Mouse (Mus musculus) hindbrain, embryonic 16.5 days (tissue): Measurements from ENCODE around the gene Map2k3. TPM values are rescaled to one million over a fixed set of nuclear protein-coding genes. Genes with fewer than 3 reads are reported as not detected.

Experiments
- ATAC-seq: fragments of 200-750 bp; cut with Nextera tagmentation; 2 replicates; pipeline ENCODE4 v1.8.0; 2017; ENCODE audit warnings: moderate TSS enrichment, moderate library complexity
- H3K27ac ChIP-seq: fragments of 300-500 bp; sonication (generic); 2 replicates; pipeline ENCODE4 v1.5.1; 2014; ENCODE audit warnings: low read depth, mild to moderate bottlenecking, control low read depth, low read length, moderate library complexity
- H3K27me3 ChIP-seq: fragments of 300-500 bp; sonication (generic); replicated peaks from 2 replicates; pipeline ENCODE4 v1.6.1; 2014; ENCODE audit warnings: low read length; ENCODE audit not compliant: control insufficient read depth, insufficient read depth
- H3K36me3 ChIP-seq: fragments of 300-500 bp; sonication (generic); 2 replicates; pipeline ENCODE4 v1.6.1; 2014; ENCODE audit warnings: mild to moderate bottlenecking, low read length, moderate library complexity, mixed read lengths; ENCODE audit not compliant: control insufficient read depth, insufficient read depth
- H3K4me1 ChIP-seq: fragments of 300-500 bp; sonication (generic); 2 replicates; pipeline ENCODE4 v1.6.1; 2014; ENCODE audit warnings: low read depth, low read length; ENCODE audit not compliant: control insufficient read depth, insufficient read depth
- H3K4me2 ChIP-seq: fragments of 300-500 bp; sonication (generic); 2 replicates; pipeline ENCODE4 v1.6.1; 2014; ENCODE audit warnings: mild to moderate bottlenecking, low read length, control low read depth, moderate library complexity
- H3K4me3 ChIP-seq: fragments of 300-500 bp; sonication (generic); 2 replicates; pipeline ENCODE4 v1.5.1; 2014; ENCODE audit warnings: mild to moderate bottlenecking, low read length, control low read depth, moderate library complexity
- H3K9ac ChIP-seq: fragments of 300-500 bp; sonication (generic); 2 replicates; pipeline ENCODE4 v1.6.1; 2014; ENCODE audit warnings: low read depth, mild to moderate bottlenecking, control low read depth, low read length, moderate library complexity
- H3K9me3 ChIP-seq: fragments of 300-500 bp; sonication (generic); 2 replicates; pipeline ENCODE4 v1.6.1; 2014; ENCODE audit warnings: mild to moderate bottlenecking, low read length, moderate library complexity; ENCODE audit not compliant: control insufficient read depth
- WGBS: fragments of 180-500 bp; shearing (Covaris S2); extraction: QIAGEN DNeasy Blood & Tissue Kit; methylation state at CpG from one replicate; pipeline ENCODE4 v1.1.7; 2014; 5-methylcytosine and 5-hydroxymethylcytosine counted together
- polyA plus RNA-seq: library from polyadenylated mRNA; unstranded; fragments of >200 nt; fragmentation: Nextera tagmentation; extraction: Ambion mirVana; gene quantifications from 2 replicates; pipeline ENCODE4 v1.2.1, GENCODE M21; 2015

The Map2k3 gene
- polyA plus RNA-seq, 1 experiment from 2014 or later = 30.1 TPM

DNA sequence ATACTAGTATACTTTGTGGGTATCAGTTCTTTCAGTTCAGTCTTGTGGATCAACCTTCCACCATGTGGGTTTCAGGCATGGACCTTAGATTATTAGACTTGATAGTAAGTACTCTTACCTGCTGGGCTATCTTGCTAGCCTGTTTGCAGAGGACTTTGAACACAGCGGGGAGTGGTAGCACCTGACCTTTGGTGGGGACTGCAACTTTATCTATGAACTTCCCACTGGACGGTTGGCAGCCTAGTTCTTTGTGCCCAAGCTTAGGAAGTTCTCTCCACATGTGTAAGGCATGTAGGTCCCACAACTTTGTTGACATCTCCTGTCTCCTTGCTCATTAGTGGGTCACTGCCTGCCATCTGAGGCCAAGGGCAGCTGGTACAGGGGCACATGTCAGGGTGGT, 3.0 kb downstream of the Map2k3 start:
- Histone ChIP-seq H3K4me2 (no peak overlapping the region), H3K9me3 (no peaks in the 10 kb centered on the region), H3K4me1 (peaks cover 23% of the 10 kb centered on the region), H3K4me3 (no peak overlapping the region), H3K27me3 (no peaks in the 10 kb centered on the region), H3K27ac (no peak overlapping the region), H3K9ac (no peak overlapping the region), H3K36me3 (no peaks in the 10 kb centered on the region)
- ATAC-seq = no peak
- WGBS = 88% methylated on average over 2 of the region's 2 CpGs

GRCm38 (mm10) chr11:60935326-60935974, 3.6 kb downstream of the Map2k3 start:
- ATAC-seq = no peak
- 80% methylated on average over 7 of the region's 7 CpGs for WGBS
- peaks cover 23% of the 10 kb centered on the region for H3K4me1 ChIP-seq

DNA sequence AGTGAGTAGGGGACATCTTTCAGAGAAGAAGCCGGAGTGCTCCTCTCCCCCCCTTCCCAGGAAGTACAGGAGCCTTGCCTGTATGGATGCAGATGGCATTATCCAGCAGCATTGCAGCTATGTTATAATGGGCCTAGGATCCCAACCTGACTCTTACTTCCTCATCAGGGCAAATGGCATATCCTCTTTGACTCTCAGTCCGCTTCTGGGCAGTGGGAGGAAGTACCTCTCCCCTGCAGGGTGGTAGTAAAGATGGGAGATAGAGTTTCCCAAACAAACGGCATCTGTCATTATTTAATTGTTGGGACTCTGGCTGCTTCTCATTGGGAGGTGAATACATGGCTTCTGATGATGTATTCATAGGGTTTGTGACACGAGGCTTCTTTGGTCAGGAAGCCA, 4.1 kb downstream of the Map2k3 start:
- H3K9ac ChIP-seq = no peak overlapping the region
- peaks cover 19% of the 10 kb centered on the region for H3K4me1 ChIP-seq
- H3K4me2 ChIP-seq = no peak overlapping the region
- H3K4me3 ChIP-seq = no peak overlapping the region
- no peaks in the 10 kb centered on the region for H3K36me3 ChIP-seq
- H3K27ac ChIP-seq = no peak overlapping the region
- no peaks in the 10 kb centered on the region for H3K9me3 ChIP-seq
- no peaks in the 10 kb centered on the region for H3K27me3 ChIP-seq
- 92% methylated on average over 4 of the region's 4 CpGs for WGBS
- ATAC-seq = no peak

More at GRCm38 (mm10) chr11:60935326-60935974, 3.6 kb downstream of the Map2k3 start:
- no peaks in the 10 kb centered on the region for H3K9me3 ChIP-seq
- H3K9ac ChIP-seq = no peak overlapping the region
- no peak overlapping the region for H3K27ac ChIP-seq
- no peak overlapping the region for H3K4me3 ChIP-seq
- H3K27me3 ChIP-seq = no peaks in the 10 kb centered on the region
- no peaks in the 10 kb centered on the region for H3K36me3 ChIP-seq
- no peak overlapping the region for H3K4me2 ChIP-seq

GRCm38 (mm10) chr11:60937611-60938010, 5.8 kb downstream of the Map2k3 start:
- no peak for ATAC-seq
- H3K4me3 ChIP-seq = no peak overlapping the region
- H3K27ac ChIP-seq = no peak overlapping the region

GRCm38 (mm10) chr11:60939487-60939886, 7.7 kb downstream of the Map2k3 start:
- peaks cover 7% of the 10 kb centered on the region for H3K36me3 ChIP-seq
- no peak overlapping the region for H3K27ac ChIP-seq
- H3K4me2 ChIP-seq = no peak overlapping the region
- H3K4me3 ChIP-seq = no peak overlapping the region
- no peak overlapping the region for H3K9ac ChIP-seq
- no peak for ATAC-seq
- 90% methylated on average over 3 of the region's 3 CpGs for WGBS
- no peaks in the 10 kb centered on the region for H3K9me3 ChIP-seq
- no peaks in the 10 kb centered on the region for H3K4me1 ChIP-seq
- H3K27me3 ChIP-seq = no peaks in the 10 kb centered on the region

More at GRCm38 (mm10) chr11:60937611-60938010, 5.8 kb downstream of the Map2k3 start:
- WGBS = 80% methylated on average over 3 of the region's 3 CpGs
- no peaks in the 10 kb centered on the region for H3K27me3 ChIP-seq
- H3K36me3 ChIP-seq = no peaks in the 10 kb centered on the region
- H3K9me3 ChIP-seq = no peaks in the 10 kb centered on the region
- H3K4me2 ChIP-seq = no peak overlapping the region
- peaks cover 13% of the 10 kb centered on the region for H3K4me1 ChIP-seq
- H3K9ac ChIP-seq = no peak overlapping the region

DNA sequence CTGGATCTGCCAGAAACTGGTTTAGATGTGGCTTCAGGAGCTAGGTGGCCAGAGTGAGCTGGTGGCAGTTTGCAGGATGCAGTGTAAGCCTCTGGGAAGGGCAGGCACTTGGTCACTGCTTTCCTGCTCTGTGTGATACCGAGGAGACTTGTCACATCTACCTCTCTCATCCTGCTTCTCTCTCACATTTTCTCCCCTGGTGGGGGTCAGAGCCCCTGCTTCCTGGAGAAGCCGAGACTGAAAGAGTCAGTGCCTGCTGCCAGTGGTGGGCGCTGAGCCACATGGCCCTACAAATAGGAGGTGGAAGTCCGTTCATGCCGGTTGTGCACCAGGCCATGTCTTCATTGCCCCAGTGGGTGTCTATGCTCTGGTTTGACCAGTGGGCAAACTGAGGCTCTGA, 8.7 kb downstream of the Map2k3 start:
- no peaks in the 10 kb centered on the region for H3K4me1 ChIP-seq
- WGBS = 82% methylated on average over 5 of the region's 5 CpGs
- H3K27me3 ChIP-seq = no peaks in the 10 kb centered on the region
- H3K9ac ChIP-seq = no peak overlapping the region
- no peak for ATAC-seq
- peaks cover 11% of the 10 kb centered on the region for H3K36me3 ChIP-seq
- H3K27ac ChIP-seq = no peak overlapping the region
- no peak overlapping the region for H3K4me3 ChIP-seq
- H3K9me3 ChIP-seq = no peaks in the 10 kb centered on the region
- no peak overlapping the region for H3K4me2 ChIP-seq

GRCm38 (mm10) chr11:60941370-60941769, 9.5 kb downstream of the Map2k3 start:
- ATAC-seq = no peak
- 56% methylated on average over 9 of the region's 9 CpGs for WGBS
- Histone ChIP-seq H3K4me1 (no peaks in the 10 kb centered on the region), H3K4me2 (no peak overlapping the region), H3K9me3 (no peaks in the 10 kb centered on the region), H3K36me3 (peaks cover 11% of the 10 kb centered on the region), H3K9ac (no peak overlapping the region), H3K27me3 (no peaks in the 10 kb centered on the region), H3K4me3 (no peak overlapping the region), H3K27ac (no peak overlapping the region)

- no peak for ATAC-seq
- H3K4me1 ChIP-seq = no peaks in the 10 kb centered on the region
- H3K27ac ChIP-seq = no peak overlapping the region
- H3K27me3 ChIP-seq = no peaks in the 10 kb centered on the region
- no peak overlapping the region for H3K4me2 ChIP-seq
- WGBS = 96% methylated on average over 9 of the region's 9 CpGs
- H3K9me3 ChIP-seq = no peaks in the 10 kb centered on the region
- no peak overlapping the region for H3K4me3 ChIP-seq
- peaks cover 22% of the 10 kb centered on the region for H3K36me3 ChIP-seq
- no peak overlapping the region for H3K9ac ChIP-seq
These were observed 10.6 kb downstream of the Map2k3 start for GRCm38 (mm10) chr11:60942263-60943015.

- no peak overlapping the region for H3K4me3 ChIP-seq
- H3K4me1 ChIP-seq = no peaks in the 10 kb centered on the region
- WGBS = 86% methylated on average over 4 of the region's 4 CpGs
- H3K9ac ChIP-seq = no peak overlapping the region
- no peak overlapping the region for H3K27ac ChIP-seq
- H3K9me3 ChIP-seq = no peaks in the 10 kb centered on the region
- no peak for ATAC-seq
- H3K36me3 ChIP-seq = peaks cover 33% of the 10 kb centered on the region
- H3K4me2 ChIP-seq = no peak overlapping the region
- H3K27me3 ChIP-seq = no peaks in the 10 kb centered on the region
These were observed 13.2 kb downstream of the Map2k3 start for GRCm38 (mm10) chr11:60945003-60945402.
